Mouse (Mus musculus): ENCODE results near the gene Efnb1. TPM values are rescaled to one million over a fixed set of nuclear protein-coding genes. Genes with fewer than 3 reads are reported as not detected.

The Efnb1 gene
- polyA plus RNA-seq, 1 experiment from 2014 or later, result 38.3 TPM

Other genes starting within 250 kb of the Efnb1 start
- 22.1 and 22.2 TPM in 2 replicates for gene Ophn1, start 245.1 kb upstream of the Efnb1 start, polyA plus RNA-seq (2014; fragmentation: Nextera tagmentation; extraction: Ambion mirVana)
- gene Yipf6, start 199.8 kb upstream of the Efnb1 start, polyA plus RNA-seq (2014; fragmentation: Nextera tagmentation; extraction: Ambion mirVana), result 19.9 and 20.7 TPM in 2 replicates
- gene Stard8, start 132.9 kb upstream of the Efnb1 start, polyA plus RNA-seq (2014; fragmentation: Nextera tagmentation; extraction: Ambion mirVana), result 7.2 and 8.2 TPM in 2 replicates

All from midbrain, embryonic 11.5 days (tissue).